Mouse (Mus musculus): ENCODE results near the gene Reg3g. TPM values are rescaled to one million over a fixed set of nuclear protein-coding genes. Genes with fewer than 3 reads are reported as not detected.

The Reg3g gene
- not detected in 2 replicates for polyA plus RNA-seq (2014; fragmentation: Nextera tagmentation; extraction: Ambion mirVana)

DNA sequence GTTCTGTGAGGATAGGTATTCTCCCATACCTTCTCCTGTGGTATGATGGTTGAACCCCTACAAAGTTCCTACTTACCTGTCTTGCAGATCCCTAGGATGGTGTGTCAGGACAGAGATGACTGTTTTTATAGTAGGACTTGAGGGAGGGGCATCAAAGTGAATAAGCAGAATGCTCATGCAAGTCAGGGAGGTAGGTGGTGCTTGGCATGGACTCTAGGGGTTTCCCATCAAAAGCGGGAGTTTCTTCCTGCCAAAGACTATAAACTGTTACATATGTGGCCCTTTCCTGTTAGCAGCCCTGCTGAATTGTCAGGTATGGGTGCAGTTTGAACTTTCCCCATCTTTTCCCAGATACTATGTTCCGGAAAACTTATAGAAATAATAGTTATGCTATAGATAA lies at the start of gene Reg3g:
Gene Reg3g (minus strand): TSS at position 101 of the 400 bp plus-strand sequence.
- no peak within 1 kb of the TSS for H3K27ac ChIP-seq (replicated peaks; ENCODE audit: low read depth, low read length)
- ATAC-seq (ENCODE audit: insufficient number of reproducible peaks, low FRiP score, low TSS enrichment, low read depth) (no peak), DNase-seq (ENCODE audit: low spot score) (no peak)
- no peak within 1 kb of the TSS for H3K4me3 ChIP-seq (ENCODE audit: low read depth, low read length)
- whole genome bisulfite sequencing, result 89% methylated on average over 2 of the region's 2 CpGs
- H3K4me2 ChIP-seq (ENCODE audit: low read depth, severe bottlenecking), result no peak within 1 kb of the TSS
- H3K9me3 ChIP-seq (ENCODE audit: control insufficient read depth, low read length), result no peaks in the 10 kb centered on the region
- H3K36me3 ChIP-seq (ENCODE audit: control insufficient read depth, insufficient read depth, low read length), result no peaks in the 10 kb centered on the region
- no peaks in the 10 kb centered on the region for H3K4me1 ChIP-seq (ENCODE audit: control insufficient read depth, insufficient read depth, low read length)
- H3K27me3 ChIP-seq (ENCODE audit: control insufficient read depth, insufficient read depth, low read length), result no peaks in the 10 kb centered on the region
- no peak within 1 kb of the TSS for H3K9ac ChIP-seq (ENCODE audit: low read length)

DNA sequence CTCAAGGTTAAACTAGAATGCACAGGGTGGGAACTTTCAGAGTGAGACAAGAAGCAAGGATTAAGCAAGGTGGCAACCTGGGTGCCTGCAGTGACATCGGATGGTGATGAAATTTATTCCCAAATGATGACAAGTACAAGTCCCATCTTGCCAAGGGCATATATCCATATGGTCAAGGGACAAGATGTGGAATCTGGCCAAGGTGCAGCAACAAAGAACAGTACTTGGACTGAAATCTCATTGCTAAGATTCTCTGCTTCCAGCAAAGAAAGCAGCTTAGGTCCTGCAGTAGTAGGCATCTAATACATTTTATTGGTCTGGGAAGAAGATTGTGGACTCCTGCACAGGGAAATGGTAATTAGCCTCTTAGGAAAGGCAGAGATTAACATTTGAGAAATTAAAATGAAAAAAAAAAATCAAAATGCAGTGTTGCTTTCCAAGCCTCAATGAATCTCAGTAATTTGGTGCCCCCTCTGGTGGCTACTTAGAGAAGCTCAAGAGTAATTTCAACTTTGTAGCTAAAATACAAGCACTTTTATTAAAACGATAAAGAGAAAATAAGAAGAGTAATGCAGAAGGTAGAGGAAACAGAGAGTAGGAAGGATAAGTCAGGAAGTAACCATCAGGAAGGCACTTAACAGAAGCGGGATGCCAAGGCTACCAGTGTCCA lies 47.2 kb upstream of the Reg3g start:
- WGBS, result 74% methylated on average over 3 of the region's 3 CpGs

DNA sequence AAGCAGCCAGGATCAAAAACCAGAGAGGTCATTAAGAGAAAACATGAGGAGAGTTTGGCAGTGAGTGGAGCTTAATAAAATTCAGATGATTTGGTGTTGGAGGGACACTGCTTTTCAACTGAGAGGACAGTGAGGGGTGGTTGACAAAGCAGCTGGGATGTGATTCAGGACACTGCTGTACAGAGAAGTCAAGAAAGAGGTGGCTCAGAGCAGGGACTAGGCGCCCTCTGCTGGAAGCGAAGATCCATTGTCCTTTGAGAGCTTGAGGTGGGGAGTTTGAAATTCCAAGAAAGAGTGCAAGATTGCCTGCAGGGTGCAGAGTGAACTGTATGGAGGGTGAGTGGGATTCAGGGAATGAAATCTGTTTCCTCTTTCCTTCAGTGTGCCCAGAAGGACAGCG lies 44.2 kb upstream of the Reg3g start:
- Histone ChIP-seq H3K9ac (ENCODE audit: low read length) (no peak overlapping the region), H3K9me3 (ENCODE audit: control insufficient read depth, low read length) (no peaks in the 10 kb centered on the region), H3K4me1 (ENCODE audit: control insufficient read depth, insufficient read depth, low read length) (no peaks in the 10 kb centered on the region), H3K27me3 (ENCODE audit: control insufficient read depth, insufficient read depth, low read length) (no peaks in the 10 kb centered on the region), H3K27ac (replicated peaks; ENCODE audit: low read depth, low read length) (no peak overlapping the region), H3K4me2 (ENCODE audit: low read depth, severe bottlenecking) (no peak overlapping the region), H3K4me3 (ENCODE audit: low read depth, low read length) (no peak overlapping the region), H3K36me3 (ENCODE audit: control insufficient read depth, insufficient read depth, low read length) (no peaks in the 10 kb centered on the region)
- WGBS, result 5% methylated on average over 3 of the region's 3 CpGs
- ATAC-seq (ENCODE audit: insufficient number of reproducible peaks, low FRiP score, low TSS enrichment, low read depth) (no peak; the same call in 1 of the 2 replicates), DNase-seq (ENCODE audit: low spot score) (peak; percentile 68)

More for the DNA sequence above, 47.2 kb upstream of the Reg3g start:
- no peaks in the 10 kb centered on the region for H3K4me1 ChIP-seq (ENCODE audit: control insufficient read depth, insufficient read depth, low read length)
- H3K4me3 ChIP-seq (ENCODE audit: low read depth, low read length), result no peak overlapping the region
- H3K9me3 ChIP-seq (ENCODE audit: control insufficient read depth, low read length), result no peaks in the 10 kb centered on the region
- no peak overlapping the region for H3K4me2 ChIP-seq (ENCODE audit: low read depth, severe bottlenecking)
- DNase-seq (ENCODE audit: low spot score), result no peak
- ATAC-seq (ENCODE audit: insufficient number of reproducible peaks, low FRiP score, low TSS enrichment, low read depth), result no peak
- no peak overlapping the region for H3K9ac ChIP-seq (ENCODE audit: low read length)
- H3K36me3 ChIP-seq (ENCODE audit: control insufficient read depth, insufficient read depth, low read length), result no peaks in the 10 kb centered on the region
- H3K27me3 ChIP-seq (ENCODE audit: control insufficient read depth, insufficient read depth, low read length), result no peaks in the 10 kb centered on the region
- H3K27ac ChIP-seq (replicated peaks; ENCODE audit: low read depth, low read length), result no peak overlapping the region

DNA sequence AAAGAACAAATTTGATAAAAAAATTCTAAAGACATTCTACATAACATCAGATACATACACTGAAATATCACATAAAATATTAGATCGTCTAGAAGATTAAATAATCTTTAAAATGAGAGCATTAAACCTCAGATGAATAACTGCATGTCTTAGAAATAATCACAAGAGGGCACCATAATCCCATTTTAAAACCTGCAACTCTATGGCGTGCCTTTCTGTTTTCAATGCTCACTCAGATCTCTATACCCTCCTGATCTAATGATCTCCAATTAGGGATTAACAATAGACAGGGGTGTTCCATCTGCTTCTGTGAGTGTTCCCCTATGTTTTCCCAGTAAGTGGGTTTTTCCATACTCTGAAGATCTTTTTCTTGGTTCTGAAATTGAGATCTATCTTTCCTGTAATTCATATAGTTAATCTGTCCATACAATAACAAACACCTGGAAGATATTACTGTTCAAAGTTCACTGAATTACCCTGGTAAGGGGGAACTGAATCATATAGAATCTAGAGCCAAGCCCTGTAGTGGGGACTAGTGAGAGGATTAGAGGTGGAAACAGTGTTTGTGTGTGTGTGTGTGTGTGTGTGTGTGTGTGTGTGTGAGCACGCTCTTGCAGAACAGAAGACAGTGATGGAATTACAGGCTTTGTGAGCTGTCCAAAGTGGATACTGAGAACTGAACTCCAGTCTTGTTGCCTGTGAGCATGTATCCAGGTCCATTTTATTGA lies 41.7 kb upstream of the Reg3g start:
- Histone ChIP-seq H3K9me3 (ENCODE audit: control insufficient read depth, low read length) (no peaks in the 10 kb centered on the region), H3K27ac (replicated peaks; ENCODE audit: low read depth, low read length) (no peak overlapping the region), H3K36me3 (ENCODE audit: control insufficient read depth, insufficient read depth, low read length) (no peaks in the 10 kb centered on the region), H3K4me1 (ENCODE audit: control insufficient read depth, insufficient read depth, low read length) (no peaks in the 10 kb centered on the region), H3K27me3 (ENCODE audit: control insufficient read depth, insufficient read depth, low read length) (no peaks in the 10 kb centered on the region), H3K4me2 (ENCODE audit: low read depth, severe bottlenecking) (no peak overlapping the region), H3K9ac (ENCODE audit: low read length) (no peak overlapping the region), H3K4me3 (ENCODE audit: low read depth, low read length) (no peak overlapping the region)
- ATAC-seq (ENCODE audit: insufficient number of reproducible peaks, low FRiP score, low TSS enrichment, low read depth) (0 out of 2 replicates have a peak, but pooled peaks have one; percentile 17), DNase-seq (ENCODE audit: low spot score) (no peak)
- WGBS, result 75% methylated on average over 3 of the region's 3 CpGs

DNA sequence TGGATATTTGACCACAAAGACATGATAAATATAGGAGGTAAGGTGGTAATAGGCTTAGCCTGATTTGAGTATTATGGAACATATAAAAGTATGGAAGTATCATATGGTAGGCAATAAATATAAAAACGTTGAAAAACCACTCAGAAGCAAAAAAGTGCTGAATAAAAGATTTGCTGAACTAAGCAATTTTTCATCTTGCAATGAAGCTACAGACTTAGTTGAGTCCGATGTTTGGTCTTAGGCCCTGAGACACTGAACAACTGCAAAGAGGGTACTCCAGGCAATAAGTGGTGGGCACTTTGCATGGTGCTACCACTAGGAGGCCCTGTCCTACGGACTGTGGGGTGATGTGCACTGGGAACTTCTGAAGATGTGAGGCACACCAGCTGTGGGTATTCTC lies 37.1 kb upstream of the Reg3g start:
- WGBS, result 68% methylated on average over 3 of the region's 3 CpGs
- Histone ChIP-seq H3K36me3 (ENCODE audit: control insufficient read depth, insufficient read depth, low read length) (no peaks in the 10 kb centered on the region), H3K4me3 (ENCODE audit: low read depth, low read length) (no peak overlapping the region), H3K9me3 (ENCODE audit: control insufficient read depth, low read length) (no peaks in the 10 kb centered on the region), H3K9ac (ENCODE audit: low read length) (no peak overlapping the region), H3K27me3 (ENCODE audit: control insufficient read depth, insufficient read depth, low read length) (no peaks in the 10 kb centered on the region), H3K4me2 (ENCODE audit: low read depth, severe bottlenecking) (no peak overlapping the region), H3K4me1 (ENCODE audit: control insufficient read depth, insufficient read depth, low read length) (no peaks in the 10 kb centered on the region), H3K27ac (replicated peaks; ENCODE audit: low read depth, low read length) (no peak overlapping the region)
- no peak for DNase-seq (ENCODE audit: low spot score)
- ATAC-seq (ENCODE audit: insufficient number of reproducible peaks, low FRiP score, low TSS enrichment, low read depth), result no peak

DNA sequence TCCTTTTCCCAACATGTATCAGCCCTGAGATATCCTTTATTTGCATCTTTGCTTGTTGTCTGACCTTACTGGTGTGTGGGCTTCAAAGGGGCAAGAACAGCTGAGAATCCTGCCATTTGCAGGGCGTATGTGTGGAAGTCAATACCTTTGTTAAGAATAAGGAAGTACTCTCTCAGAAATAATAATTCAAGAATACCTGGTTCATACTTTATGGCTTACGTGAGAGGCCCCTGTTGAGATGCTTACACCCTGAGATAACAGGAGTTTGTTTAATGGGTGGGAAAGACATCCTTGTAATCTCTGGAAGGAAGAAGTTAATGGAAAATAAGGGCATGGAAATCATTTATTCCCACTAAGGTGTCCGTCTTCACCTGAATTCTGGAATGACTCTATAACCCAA lies 26.0 kb upstream of the Reg3g start:
- WGBS, result 89% methylated on average over 3 of the region's 3 CpGs
- no peak overlapping the region for H3K4me2 ChIP-seq (ENCODE audit: low read depth, severe bottlenecking)
- H3K4me3 ChIP-seq (ENCODE audit: low read depth, low read length), result no peak overlapping the region
- no peak for DNase-seq (ENCODE audit: low spot score)
- H3K4me1 ChIP-seq (ENCODE audit: control insufficient read depth, insufficient read depth, low read length), result no peaks in the 10 kb centered on the region
- H3K9ac ChIP-seq (ENCODE audit: low read length), result no peak overlapping the region
- no peak overlapping the region for H3K27ac ChIP-seq (replicated peaks; ENCODE audit: low read depth, low read length)
- no peaks in the 10 kb centered on the region for H3K9me3 ChIP-seq (ENCODE audit: control insufficient read depth, low read length)
- no peaks in the 10 kb centered on the region for H3K36me3 ChIP-seq (ENCODE audit: control insufficient read depth, insufficient read depth, low read length)
- no peaks in the 10 kb centered on the region for H3K27me3 ChIP-seq (ENCODE audit: control insufficient read depth, insufficient read depth, low read length)
- ATAC-seq (ENCODE audit: insufficient number of reproducible peaks, low FRiP score, low TSS enrichment, low read depth), result no peak

DNA sequence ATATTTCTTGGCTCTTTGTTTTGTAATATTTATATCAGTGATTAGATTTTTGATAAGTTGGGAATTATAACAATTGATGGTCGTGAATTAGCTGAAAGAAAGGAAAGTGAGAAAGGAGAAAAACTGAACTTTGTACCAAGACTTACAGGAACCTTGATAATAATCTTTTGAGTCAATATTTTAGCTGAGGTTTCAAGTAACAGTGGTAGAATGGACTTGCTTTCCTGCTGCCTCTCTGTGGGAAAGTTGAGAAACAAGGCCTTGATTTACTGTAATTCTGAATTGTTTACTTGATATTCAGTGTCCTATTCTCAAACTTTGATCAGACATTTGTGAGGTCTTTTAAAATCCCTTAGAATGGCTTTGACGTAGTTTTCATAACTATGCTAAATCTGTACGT lies 615 bp upstream of the Reg3g start:
- no peaks in the 10 kb centered on the region for H3K9me3 ChIP-seq (ENCODE audit: control insufficient read depth, low read length)

DNA sequence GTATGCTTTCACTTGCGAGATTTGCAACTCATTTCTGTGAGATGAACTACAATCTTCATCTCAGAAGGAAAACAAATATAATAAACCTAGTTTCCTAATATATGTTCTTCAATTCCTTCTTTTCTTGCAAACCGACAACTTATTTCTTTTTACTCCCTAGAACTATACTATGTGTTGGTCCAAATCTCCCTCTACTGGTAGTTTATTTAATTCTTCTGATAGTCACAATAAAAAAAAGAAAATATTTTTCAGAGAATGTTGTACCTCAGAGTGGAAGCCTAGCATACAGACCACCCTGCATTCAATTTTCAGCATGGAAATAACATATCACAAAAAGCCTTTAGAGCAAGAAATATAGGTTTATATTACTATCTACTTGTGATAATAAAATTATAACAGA lies 5.4 kb downstream of the Reg3g start:
- H3K27ac ChIP-seq (replicated peaks; ENCODE audit: low read depth, low read length), result no peak overlapping the region
- no peak overlapping the region for H3K4me3 ChIP-seq (ENCODE audit: low read depth, low read length)
- H3K9me3 ChIP-seq (ENCODE audit: control insufficient read depth, low read length), result no peaks in the 10 kb centered on the region
- no peaks in the 10 kb centered on the region for H3K27me3 ChIP-seq (ENCODE audit: control insufficient read depth, insufficient read depth, low read length)
- ATAC-seq (ENCODE audit: insufficient number of reproducible peaks, low FRiP score, low TSS enrichment, low read depth) (no peak), DNase-seq (ENCODE audit: low spot score) (no peak)
- H3K36me3 ChIP-seq (ENCODE audit: control insufficient read depth, insufficient read depth, low read length), result no peaks in the 10 kb centered on the region
- no peaks in the 10 kb centered on the region for H3K4me1 ChIP-seq (ENCODE audit: control insufficient read depth, insufficient read depth, low read length)
- WGBS, result 78% methylated on average over 2 of the region's 2 CpGs
- no peak overlapping the region for H3K9ac ChIP-seq (ENCODE audit: low read length)
- H3K4me2 ChIP-seq (ENCODE audit: low read depth, severe bottlenecking), result no peak overlapping the region

More for the DNA sequence above, 615 bp upstream of the Reg3g start:
- Histone ChIP-seq H3K27me3 (ENCODE audit: control insufficient read depth, insufficient read depth, low read length) (no peaks in the 10 kb centered on the region), H3K36me3 (ENCODE audit: control insufficient read depth, insufficient read depth, low read length) (no peaks in the 10 kb centered on the region), H3K4me2 (ENCODE audit: low read depth, severe bottlenecking) (no peak overlapping the region), H3K4me3 (ENCODE audit: low read depth, low read length) (no peak overlapping the region), H3K9ac (ENCODE audit: low read length) (no peak overlapping the region), H3K4me1 (ENCODE audit: control insufficient read depth, insufficient read depth, low read length) (no peaks in the 10 kb centered on the region), H3K27ac (replicated peaks; ENCODE audit: low read depth, low read length) (no peak overlapping the region)
- WGBS, result 84% methylated on average over 3 of the region's 3 CpGs
- DNase-seq (ENCODE audit: low spot score), result no peak
- no peak for ATAC-seq (ENCODE audit: insufficient number of reproducible peaks, low FRiP score, low TSS enrichment, low read depth)
